Mouse (Mus musculus) ES-Bruce4 (cell line): Measurements from ENCODE around the gene Vsig2.

Experiments used
- CTCF ChIP-seq: IDR thresholded peaks from one replicate; pipeline ENCODE4 v1.8.1; 2011; ENCODE audit warnings: low read depth, low read length
- EP300 ChIP-seq: IDR thresholded peaks from 2 replicates; pipeline ENCODE4 v1.6.1; 2011; ENCODE audit warnings: low read depth, low read length; ENCODE audit not compliant: insufficient read depth

GRCm38 (mm10) chr9:37519995-37520394, 19.1 kb upstream of the Vsig2 start:
- TF ChIP-seq EP300 (no peak), CTCF (no peak)
